Mouse (Mus musculus): Measurements from ENCODE around the gene Kdm5b. TPM values are rescaled to one million over a fixed set of nuclear protein-coding genes. Genes with fewer than 3 reads are reported as not detected.
"Not testable (repeated sequence)": the region's sequence is repeated elsewhere in the genome, so short reads cannot be mapped to it uniquely, and the experiment has no call there.

Gene Kdm5b
- polyA plus RNA-seq, 1 experiment from 2014 or later: 28.9 TPM

DNA sequence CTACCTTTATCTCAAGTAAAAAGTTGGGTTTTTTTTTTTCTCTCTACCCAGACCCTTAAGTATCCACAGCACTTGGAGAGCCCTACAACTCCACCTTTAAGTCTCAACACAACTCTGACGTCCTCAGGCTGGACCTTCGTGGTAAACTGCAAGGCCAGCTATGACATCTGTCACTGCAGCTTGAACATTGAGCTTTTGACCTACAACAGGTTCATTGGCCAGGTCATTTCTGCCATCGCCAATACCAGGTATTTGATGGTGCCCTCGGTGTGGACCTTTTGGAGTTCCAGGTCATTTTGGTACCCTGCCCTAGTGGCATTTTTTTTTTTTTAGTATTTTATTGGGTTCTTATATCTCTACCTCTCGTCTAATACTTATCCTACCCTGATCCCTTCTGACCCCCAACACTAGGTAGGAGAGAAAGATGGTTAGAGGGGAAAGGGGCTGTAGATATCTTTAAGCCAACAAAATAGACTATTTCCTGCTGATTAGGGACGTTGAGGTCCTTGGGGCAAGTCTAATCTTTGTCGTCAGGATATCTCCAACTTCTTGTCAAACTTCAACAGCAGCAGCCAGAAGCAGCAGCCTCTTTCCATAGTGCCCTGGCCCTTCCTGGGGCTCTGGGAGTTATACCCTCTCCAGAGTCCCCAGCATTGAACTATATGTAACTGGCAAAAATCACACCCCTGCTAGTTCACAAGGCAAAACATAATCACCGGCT lies 39.8 kb upstream of the Kdm5b start:
- Histone ChIP-seq H3K4me2 (no peak overlapping the region), H3K4me3 (no peak overlapping the region), H3K9me3 (no peaks in the 10 kb centered on the region), H3K9ac (no peak overlapping the region), H3K36me3 (no peaks in the 10 kb centered on the region), H3K27ac (replicated peaks) (no peak overlapping the region), H3K4me1 (peaks cover 31% of the 10 kb centered on the region), H3K27me3 (replicated peaks) (no peaks in the 10 kb centered on the region)
- 58% methylated on average over 8 of the region's 8 CpGs for WGBS
- no peak for ATAC-seq (ENCODE audit: extremely low read depth, insufficient number of reproducible peaks, low FRiP score, low TSS enrichment)

DNA sequence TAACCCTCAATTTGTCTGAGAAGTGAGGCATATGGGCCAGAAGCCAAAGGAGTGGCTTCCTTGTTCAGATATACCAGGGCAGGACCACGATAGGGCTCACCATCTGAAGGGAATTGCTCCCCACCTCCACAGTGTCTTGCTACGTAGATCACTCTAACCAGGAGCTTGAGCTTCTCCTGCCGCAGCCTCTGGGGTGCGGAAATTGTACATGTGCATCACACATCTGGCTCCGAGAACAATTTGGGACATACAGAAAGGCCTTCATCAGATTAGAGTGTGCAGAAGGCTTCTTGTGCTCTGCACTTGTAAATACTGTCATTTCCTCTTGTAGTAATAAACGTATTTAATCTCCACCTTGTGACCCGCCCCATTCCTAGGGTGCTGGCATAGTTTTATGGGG lies 38.8 kb upstream of the Kdm5b start:
- 64% methylated on average over 7 of the region's 7 CpGs for WGBS
- no peaks in the 10 kb centered on the region for H3K9me3 ChIP-seq
- H3K36me3 ChIP-seq: no peaks in the 10 kb centered on the region
- no peaks in the 10 kb centered on the region for H3K27me3 ChIP-seq (replicated peaks)
- no peak overlapping the region for H3K9ac ChIP-seq
- H3K27ac ChIP-seq (replicated peaks): no peak overlapping the region
- H3K4me3 ChIP-seq: no peak overlapping the region
- H3K4me2 ChIP-seq: no peak overlapping the region
- ATAC-seq (ENCODE audit: extremely low read depth, insufficient number of reproducible peaks, low FRiP score, low TSS enrichment): no peak
- peaks cover 25% of the 10 kb centered on the region for H3K4me1 ChIP-seq

DNA sequence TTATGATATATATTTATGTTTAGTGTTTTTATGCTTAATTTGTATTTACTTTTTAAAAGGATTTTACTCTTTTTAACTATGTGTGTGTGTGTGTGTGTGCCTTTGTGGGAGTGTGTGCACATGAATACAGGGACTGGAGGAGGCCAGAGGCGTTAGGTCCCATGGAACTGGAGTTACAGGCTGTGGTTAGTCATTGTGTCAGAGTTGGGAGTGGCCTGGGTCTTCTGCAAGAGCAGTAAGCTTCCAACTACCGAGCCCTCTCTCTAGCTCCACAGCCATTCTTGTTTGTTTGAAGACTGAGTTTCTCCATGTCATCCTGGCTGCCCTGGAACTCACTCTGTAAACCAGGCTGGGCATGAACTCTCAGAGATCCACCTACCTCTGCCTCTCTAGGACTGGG lies 37.6 kb upstream of the Kdm5b start:
- WGBS: 53% methylated on average over 2 of the region's 2 CpGs
- ATAC-seq (ENCODE audit: extremely low read depth, insufficient number of reproducible peaks, low FRiP score, low TSS enrichment): no peak

DNA sequence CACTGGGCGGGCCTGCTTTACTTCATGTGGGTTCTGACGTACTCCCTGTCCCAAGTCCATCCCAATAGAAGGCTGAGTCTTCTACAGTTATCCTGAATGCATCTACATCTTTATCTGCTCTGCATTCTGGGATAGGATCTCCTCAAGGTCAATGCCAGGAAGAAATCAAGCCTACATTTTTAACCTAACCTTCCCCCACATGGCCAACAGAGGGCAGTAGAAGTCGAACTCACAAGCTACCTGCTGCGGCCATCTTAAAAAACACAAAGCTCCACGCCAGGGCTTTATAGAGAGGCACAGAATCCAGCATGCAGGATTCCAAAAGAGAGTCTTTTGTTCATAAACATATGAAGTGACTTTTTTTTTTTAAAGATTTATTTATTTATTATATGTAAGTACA lies 35.5 kb upstream of the Kdm5b start:
- WGBS: 59% methylated on average over 5 of the region's 5 CpGs
- Histone ChIP-seq H3K4me2 (no peak overlapping the region), H3K9me3 (no peaks in the 10 kb centered on the region), H3K27ac (replicated peaks) (no peak overlapping the region), H3K36me3 (no peaks in the 10 kb centered on the region), H3K4me1 (peaks cover 7% of the 10 kb centered on the region; the same call in 1 of the 2 replicates), H3K4me3 (no peak overlapping the region), H3K27me3 (replicated peaks) (no peaks in the 10 kb centered on the region), H3K9ac (no peak overlapping the region)
- ATAC-seq (ENCODE audit: extremely low read depth, insufficient number of reproducible peaks, low FRiP score, low TSS enrichment): no peak

More for the DNA sequence above, 37.6 kb upstream of the Kdm5b start:
- no peak overlapping the region for H3K9ac ChIP-seq
- no peak overlapping the region for H3K4me2 ChIP-seq
- H3K4me3 ChIP-seq: no peak overlapping the region
- H3K36me3 ChIP-seq: no peaks in the 10 kb centered on the region
- peaks cover 17% of the 10 kb centered on the region for H3K4me1 ChIP-seq
- no peaks in the 10 kb centered on the region for H3K27me3 ChIP-seq (replicated peaks)
- H3K9me3 ChIP-seq: no peaks in the 10 kb centered on the region
- no peak overlapping the region for H3K27ac ChIP-seq (replicated peaks)

DNA sequence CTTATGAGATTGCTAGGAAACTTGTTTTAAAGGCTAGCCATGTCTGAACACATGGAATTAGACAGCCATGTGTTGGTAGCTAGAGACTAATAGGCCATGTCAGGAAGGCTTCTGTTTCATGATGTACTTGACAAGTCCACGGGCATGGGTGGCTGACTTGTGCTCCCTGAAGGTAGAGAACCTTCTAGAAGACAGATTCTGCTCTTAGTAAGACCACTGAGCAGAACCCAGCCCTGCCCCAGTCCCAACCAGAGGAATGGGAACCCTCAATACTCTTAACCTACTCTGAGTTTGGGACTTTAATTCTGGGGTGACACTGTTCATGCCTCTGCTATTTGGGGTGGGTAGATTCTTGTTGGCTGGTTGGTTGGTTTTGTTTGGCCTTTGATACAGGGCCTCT lies 35.0 kb upstream of the Kdm5b start:
- Histone ChIP-seq H3K9ac (no peak overlapping the region), H3K4me1 (peaks cover 7% of the 10 kb centered on the region; the same call in 1 of the 2 replicates), H3K27me3 (replicated peaks) (no peaks in the 10 kb centered on the region), H3K9me3 (no peaks in the 10 kb centered on the region), H3K36me3 (no peaks in the 10 kb centered on the region), H3K27ac (replicated peaks) (no peak overlapping the region), H3K4me3 (no peak overlapping the region), H3K4me2 (no peak overlapping the region)
- 76% methylated on average over 1 of the region's 1 CpGs for WGBS
- ATAC-seq (ENCODE audit: extremely low read depth, insufficient number of reproducible peaks, low FRiP score, low TSS enrichment): no peak

DNA sequence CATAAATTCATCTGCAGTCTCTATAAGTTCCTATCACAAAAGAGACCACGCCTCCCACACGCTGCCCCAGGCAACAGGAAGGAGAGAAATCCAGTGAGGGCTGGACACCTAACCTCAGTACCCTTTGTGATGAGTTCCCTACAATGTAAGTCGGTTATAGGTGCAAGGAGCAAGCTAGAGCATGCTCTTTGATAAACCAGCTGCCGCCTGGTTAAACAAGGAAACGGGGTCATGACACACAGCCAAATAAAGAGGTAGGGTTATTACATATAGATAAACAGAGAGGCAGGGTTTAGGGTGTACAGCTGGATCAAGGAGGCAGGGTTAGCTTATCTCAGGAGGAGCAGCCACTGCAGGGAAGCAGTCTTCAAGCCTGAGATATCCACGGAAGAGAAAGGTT lies 33.2 kb upstream of the Kdm5b start:
- WGBS: 44% methylated on average over 6 of the region's 6 CpGs
- Histone ChIP-seq H3K4me1 (peaks cover 4% of the 10 kb centered on the region; the same call in 1 of the 2 replicates), H3K4me3 (no peak overlapping the region), H3K9me3 (no peaks in the 10 kb centered on the region), H3K9ac (no peak overlapping the region), H3K36me3 (no peaks in the 10 kb centered on the region), H3K27me3 (replicated peaks) (no peaks in the 10 kb centered on the region), H3K4me2 (no peak overlapping the region; the same call in 1 of the 2 replicates), H3K27ac (replicated peaks) (no peak overlapping the region)
- ATAC-seq (ENCODE audit: extremely low read depth, insufficient number of reproducible peaks, low FRiP score, low TSS enrichment): no peak

DNA sequence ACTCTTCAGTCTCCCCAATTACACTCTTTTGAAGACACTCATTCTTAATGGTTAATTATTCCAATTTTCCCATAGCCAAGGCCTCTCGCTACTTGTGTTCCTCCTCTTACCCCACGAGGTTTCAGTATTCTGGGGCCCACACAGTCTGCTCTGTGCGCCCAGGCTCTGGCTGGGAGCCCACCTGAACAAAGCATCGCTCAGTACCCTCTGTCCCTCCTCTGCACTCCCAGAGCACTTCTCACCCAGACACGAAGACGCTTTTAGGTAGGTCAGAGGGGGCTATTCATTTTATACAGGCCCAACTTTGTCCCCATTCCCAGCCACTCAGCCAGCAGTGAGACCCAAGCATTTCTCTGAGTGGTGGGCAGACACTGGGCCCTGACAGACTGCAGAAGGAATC lies 29.4 kb upstream of the Kdm5b start:
- no peaks in the 10 kb centered on the region for H3K9me3 ChIP-seq
- H3K36me3 ChIP-seq: no peaks in the 10 kb centered on the region
- H3K4me1 ChIP-seq: peaks cover 4% of the 10 kb centered on the region; the same call in 1 of the 2 replicates
- H3K27ac ChIP-seq (replicated peaks): no peak overlapping the region
- H3K4me2 ChIP-seq: no peak overlapping the region
- H3K9ac ChIP-seq: 0 out of 2 replicates have a peak overlapping the region, but pooled peaks have one; percentile 19
- WGBS: 80% methylated on average over 6 of the region's 6 CpGs
- H3K27me3 ChIP-seq (replicated peaks): no peaks in the 10 kb centered on the region
- no peak for ATAC-seq (ENCODE audit: extremely low read depth, insufficient number of reproducible peaks, low FRiP score, low TSS enrichment)
- no peak overlapping the region for H3K4me3 ChIP-seq

DNA sequence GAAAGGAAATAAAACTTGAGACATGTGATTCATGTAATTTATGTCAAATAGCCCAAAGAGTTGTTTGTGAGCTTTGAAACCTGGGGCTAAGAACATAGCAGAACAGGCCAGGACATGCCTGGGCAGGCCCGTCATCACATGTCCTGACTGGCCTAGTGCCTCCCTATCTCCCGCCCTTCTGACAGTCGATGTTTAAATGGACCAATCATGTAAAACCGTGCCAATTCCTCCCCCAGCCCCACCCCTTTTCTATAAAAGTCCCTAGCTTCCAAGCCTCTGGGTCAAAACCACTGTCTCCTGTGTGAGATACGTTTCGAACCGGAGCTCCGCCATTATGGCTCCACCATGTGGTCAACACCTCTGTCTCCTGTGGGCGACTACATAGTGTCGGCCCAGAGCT lies 26.3 kb upstream of the Kdm5b start:
- not testable (repeated sequence) for H3K9ac ChIP-seq; H3K27ac ChIP-seq (replicated peaks); H3K9me3 ChIP-seq; H3K27me3 ChIP-seq (replicated peaks); ATAC-seq (ENCODE audit: extremely low read depth, insufficient number of reproducible peaks, low FRiP score, low TSS enrichment); H3K36me3 ChIP-seq; H3K4me2 ChIP-seq; H3K4me3 ChIP-seq; H3K4me1 ChIP-seq
- 88% methylated on average over 10 of the region's 10 CpGs for WGBS

DNA sequence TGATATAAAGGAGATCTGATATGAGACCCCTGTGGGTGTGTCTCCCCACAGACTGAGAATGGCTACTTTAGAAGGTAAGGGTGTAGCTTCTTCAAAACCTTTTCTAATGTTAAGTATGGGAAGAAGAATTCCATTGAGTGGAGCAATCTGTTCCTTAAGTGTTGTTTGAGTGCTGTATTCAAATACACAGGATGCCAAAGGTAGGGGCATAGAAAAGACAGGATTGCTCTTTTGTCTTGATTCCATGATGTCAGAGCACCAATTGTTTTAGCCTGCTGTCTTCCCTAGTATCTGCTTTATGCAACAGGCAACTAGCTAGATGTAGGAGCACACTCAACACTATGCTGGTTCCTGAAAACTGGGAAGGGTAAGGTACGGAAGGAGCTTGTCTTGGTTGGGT lies 24.9 kb upstream of the Kdm5b start:
- Histone ChIP-seq H3K27ac (replicated peaks) (no peak overlapping the region), H3K4me2 (no peak overlapping the region), H3K4me3 (no peak overlapping the region), H3K27me3 (replicated peaks) (no peaks in the 10 kb centered on the region), H3K36me3 (no peaks in the 10 kb centered on the region), H3K9ac (no peak overlapping the region), H3K9me3 (no peaks in the 10 kb centered on the region), H3K4me1 (no peaks in the 10 kb centered on the region)
- no peak for ATAC-seq (ENCODE audit: extremely low read depth, insufficient number of reproducible peaks, low FRiP score, low TSS enrichment)
- WGBS: 83% methylated on average over 1 of the region's 1 CpGs

DNA sequence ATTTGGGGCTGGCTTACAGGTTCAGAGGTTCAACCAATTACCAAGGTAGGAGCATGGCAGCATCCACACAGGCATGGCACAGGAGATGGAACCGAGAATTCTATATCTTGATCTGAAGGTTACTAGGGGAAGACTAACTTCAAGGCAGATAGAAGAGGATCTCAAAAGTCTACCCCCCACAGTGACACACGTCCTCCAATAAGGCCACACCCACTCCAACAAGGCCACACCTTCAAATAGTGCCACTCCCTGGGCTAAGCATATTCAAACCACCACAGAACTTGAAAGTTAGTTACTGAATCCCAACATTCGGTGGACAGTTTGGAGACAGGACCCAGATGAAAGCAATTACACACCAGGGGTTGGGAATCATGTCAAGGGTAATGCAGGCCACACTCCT lies 24.5 kb upstream of the Kdm5b start:
- no peak overlapping the region for H3K9ac ChIP-seq
- H3K4me2 ChIP-seq: no peak overlapping the region
- H3K27me3 ChIP-seq (replicated peaks): no peaks in the 10 kb centered on the region
- H3K27ac ChIP-seq (replicated peaks): no peak overlapping the region
- no peak for ATAC-seq (ENCODE audit: extremely low read depth, insufficient number of reproducible peaks, low FRiP score, low TSS enrichment)
- H3K4me1 ChIP-seq: no peaks in the 10 kb centered on the region
- no peaks in the 10 kb centered on the region for H3K9me3 ChIP-seq
- H3K36me3 ChIP-seq: no peaks in the 10 kb centered on the region
- H3K4me3 ChIP-seq: no peak overlapping the region
- 64% methylated on average over 3 of the region's 3 CpGs for WGBS

DNA sequence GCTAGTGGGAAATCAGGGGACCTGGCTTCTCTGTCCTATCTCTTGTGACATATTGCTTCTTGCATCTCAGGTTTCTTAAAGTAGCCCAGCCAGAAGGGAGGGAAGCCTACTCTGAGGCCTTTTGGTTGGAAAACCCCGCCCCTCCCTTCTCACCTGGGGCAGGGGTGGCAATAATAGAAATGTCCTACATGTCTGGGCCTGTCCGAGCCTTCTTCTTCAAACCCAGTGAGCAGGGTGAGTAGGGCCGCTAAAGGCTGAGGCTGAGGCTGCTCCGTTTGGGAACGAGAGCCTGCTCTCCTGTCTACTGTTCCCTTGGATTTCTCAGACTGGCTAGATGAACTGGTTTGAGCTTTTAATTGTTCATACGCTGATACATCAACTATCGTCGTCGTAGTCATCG lies 19.4 kb upstream of the Kdm5b start:
- no peak overlapping the region for H3K4me2 ChIP-seq
- H3K9me3 ChIP-seq: peaks cover 5% of the 10 kb centered on the region
- no peak overlapping the region for H3K9ac ChIP-seq
- H3K4me1 ChIP-seq: no peaks in the 10 kb centered on the region
- H3K36me3 ChIP-seq: no peaks in the 10 kb centered on the region
- H3K4me3 ChIP-seq: no peak overlapping the region
- WGBS: 79% methylated on average over 10 of the region's 10 CpGs
- H3K27me3 ChIP-seq (replicated peaks): no peaks in the 10 kb centered on the region
- no peak for ATAC-seq (ENCODE audit: extremely low read depth, insufficient number of reproducible peaks, low FRiP score, low TSS enrichment)
- H3K27ac ChIP-seq (replicated peaks): no peak overlapping the region

DNA sequence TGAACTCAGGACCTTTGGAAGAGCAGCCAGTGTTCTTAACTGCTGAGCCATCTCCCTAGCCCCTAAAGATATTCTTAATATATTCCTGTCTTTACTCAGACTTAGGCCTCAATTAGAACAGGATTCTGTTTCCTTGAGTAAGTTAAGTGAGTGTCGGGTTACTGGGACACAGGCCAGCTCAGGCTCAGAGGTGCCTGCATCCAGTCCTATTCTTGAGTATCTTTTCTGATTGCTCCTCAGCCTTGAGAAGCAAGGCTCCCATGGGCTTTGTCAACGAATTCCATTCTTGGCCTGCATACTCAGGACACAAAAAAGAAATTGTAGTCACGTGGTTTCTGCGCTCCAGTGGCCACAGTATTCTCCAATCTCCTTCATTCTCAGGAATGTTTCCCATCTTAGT lies 11.7 kb upstream of the Kdm5b start:
- Histone ChIP-seq H3K36me3 (no peaks in the 10 kb centered on the region), H3K9ac (no peak overlapping the region), H3K4me3 (no peak overlapping the region), H3K27me3 (replicated peaks) (no peaks in the 10 kb centered on the region), H3K4me2 (no peak overlapping the region), H3K9me3 (peaks cover 5% of the 10 kb centered on the region), H3K27ac (replicated peaks) (no peak overlapping the region), H3K4me1 (no peaks in the 10 kb centered on the region)
- ATAC-seq (ENCODE audit: extremely low read depth, insufficient number of reproducible peaks, low FRiP score, low TSS enrichment): no peak
- 73% methylated on average over 4 of the region's 4 CpGs for WGBS
